Mouse (Mus musculus) retina, embryonic 14.5 days (tissue): ENCODE measurements around the gene Iqcf1.
A peak's percentile ranks its signal among the peaks of the same experiment; 100 is the strongest.

Experiments
- DNase-seq: peaks from one replicate; pipeline ENCODE4 v3.0.0-alpha.2; 2015; ENCODE audit warnings: low spot score

Gene Iqcf1

DNA sequence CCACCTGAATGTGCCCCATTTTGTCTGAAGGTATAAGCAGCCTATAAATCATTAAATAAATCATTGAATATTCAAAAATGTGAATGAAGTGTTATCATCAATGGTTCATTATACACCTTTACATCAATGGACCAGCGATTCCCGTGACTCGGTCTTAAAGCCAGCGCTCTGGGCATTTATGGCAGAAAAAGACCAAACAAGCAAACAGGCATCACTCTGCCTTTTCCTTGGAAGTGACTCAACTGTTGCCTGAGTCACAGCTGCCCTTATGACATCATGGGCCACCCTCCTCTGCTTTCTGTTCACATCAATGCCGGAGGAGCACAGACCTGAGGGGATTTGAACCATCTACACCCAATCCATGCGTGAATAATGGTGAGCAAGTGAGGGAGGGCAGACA is at the start of gene Iqcf1:
TSS of gene Iqcf1 (plus strand) at position 301 of the 400 bp plus-strand sequence.
- DNase-seq = no peak

DNA sequence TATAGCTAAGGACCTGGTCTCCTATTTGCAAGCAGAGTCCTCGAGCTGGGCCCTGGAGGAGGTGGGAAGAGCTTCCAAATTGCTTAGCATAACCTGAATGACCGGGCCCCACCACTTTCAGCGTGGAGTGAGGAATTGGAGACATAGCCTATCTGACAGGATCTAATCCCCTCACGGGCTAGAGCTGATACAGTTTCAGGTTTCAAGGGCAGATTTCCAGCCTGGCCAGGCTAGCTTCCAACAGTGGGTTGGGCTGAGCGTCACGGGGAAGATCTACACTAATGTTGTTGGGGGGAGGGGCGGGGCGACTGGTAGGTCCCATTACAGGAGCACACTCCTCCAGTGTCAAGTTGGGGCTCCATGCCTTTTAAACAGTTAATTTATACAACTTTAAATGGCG is 49.1 kb upstream of the Iqcf1 start:
- peak; percentile 37 for DNase-seq

DNA sequence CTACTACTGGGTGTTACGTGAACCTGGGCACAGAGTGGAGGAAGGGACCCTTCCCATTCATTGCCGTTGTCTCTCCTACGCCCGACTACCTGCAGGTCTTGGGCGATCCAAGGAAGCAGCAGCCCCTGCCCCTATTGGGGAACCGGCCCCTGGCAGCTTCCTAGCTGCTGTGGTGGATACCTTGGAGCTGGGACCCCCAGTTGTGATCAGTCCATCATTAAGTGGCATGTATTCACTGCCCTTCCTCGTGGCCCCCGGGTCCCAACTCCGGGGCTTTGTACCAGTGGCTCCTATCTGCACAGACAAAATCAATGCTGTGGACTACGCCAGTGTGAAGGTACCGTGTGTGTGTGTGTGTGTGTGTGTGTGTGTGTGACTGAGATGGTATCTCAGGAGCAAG is 48.5 kb upstream of the Iqcf1 start:
- no peak for DNase-seq

DNA sequence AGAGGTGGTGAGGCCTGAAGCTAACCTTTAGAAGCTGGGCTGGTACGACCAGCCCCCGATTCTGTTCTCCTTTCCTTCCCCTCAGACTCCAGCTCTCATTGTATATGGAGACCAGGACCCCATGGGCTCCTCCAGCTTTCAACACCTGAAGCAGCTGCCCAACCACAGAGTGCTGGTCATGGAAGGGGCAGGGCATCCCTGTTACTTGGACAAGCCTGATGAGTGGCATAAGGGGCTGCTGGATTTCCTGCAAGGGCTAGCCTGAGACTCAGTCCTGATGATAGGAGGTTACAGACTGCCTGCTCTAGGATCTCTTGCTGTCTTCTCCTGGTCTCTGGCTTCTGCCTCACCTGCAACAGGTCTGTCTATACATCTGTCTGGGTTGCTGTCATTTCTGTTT is 47.9 kb upstream of the Iqcf1 start:
- no peak for DNase-seq

DNA sequence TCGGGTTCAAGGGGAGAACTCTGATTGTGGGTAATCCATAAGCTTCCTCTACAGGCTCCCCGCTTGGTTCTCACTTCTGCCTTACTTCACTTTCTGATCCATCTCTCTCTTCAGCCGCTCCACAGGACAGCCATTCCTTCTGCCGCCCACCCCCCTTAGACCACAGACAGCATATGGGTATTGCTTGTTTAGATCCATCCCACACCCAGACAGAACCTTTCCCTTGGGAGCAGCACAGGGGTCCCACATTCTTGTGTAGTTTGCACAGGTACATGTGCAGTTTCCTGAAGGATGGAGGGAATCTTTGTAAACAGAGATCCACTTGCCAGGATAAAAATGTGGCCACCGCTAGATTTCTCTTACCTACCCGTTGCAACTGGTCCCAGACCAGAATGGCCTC is 47.4 kb upstream of the Iqcf1 start:
- no peak for DNase-seq

DNA sequence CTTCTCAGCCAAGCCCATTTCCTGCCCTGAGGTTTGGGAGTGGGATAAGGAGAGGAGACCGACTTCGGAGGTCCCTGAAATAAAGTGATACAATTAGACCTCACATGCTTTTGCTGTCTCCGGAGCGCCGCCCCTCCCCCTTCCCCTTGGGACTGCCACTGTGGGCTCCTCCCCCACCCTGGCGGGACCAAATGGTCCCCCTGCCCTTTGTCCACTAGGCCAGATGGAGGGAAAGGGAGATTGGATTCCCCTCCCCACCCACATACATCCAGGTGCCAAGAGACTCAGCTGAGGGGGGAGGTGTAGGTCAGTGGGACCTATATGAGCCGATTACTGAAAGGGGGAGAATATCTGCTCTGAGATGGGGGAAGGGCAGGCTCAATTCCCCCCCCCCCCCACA is 46.9 kb upstream of the Iqcf1 start:
- DNase-seq = peak; percentile 82

DNA sequence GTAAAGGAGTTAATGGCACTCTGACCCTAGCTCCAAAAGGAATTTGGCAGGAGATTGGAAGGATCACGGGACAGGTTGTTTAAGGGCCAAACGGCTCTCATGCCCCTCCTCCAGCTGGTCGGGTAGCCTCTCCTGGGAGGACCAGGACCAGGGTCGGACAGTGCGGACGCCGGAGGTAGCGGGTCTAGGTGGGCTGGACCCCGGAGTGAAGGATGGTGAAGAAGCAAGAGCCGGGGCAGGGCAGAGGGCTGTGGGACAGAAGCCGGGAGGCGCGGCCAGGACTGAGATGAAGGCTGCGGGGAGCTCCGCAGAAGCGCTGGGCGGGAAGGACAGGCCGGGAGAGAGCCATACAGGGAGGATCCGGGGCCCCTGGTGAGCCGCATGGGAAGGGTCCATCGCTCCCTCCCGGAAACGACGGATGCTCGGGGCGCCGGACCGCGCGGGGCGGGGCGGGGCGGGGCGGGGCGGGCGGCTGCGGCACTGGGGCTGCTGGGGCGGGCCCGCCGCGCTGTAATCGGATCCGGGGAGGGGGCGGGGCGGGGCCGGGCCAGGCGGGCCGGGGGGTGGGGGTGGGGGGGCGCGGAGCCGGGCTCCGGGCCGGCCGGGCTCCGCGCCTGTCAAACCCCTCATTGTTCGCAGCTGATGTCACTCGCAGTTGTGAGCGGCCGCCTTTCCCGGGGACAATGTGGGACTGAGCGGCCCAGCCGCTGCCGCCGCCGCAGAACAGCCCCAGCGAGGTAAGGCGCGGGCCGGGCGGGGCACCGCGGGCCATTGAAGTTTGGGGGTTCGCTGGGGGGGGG is 46.3 kb upstream of the Iqcf1 start, which contains the start of gene Pcbp4:
TSS of gene Pcbp4 (plus strand) at position 21 of the 800 bp plus-strand sequence.
- peak; percentile 82 for DNase-seq

DNA sequence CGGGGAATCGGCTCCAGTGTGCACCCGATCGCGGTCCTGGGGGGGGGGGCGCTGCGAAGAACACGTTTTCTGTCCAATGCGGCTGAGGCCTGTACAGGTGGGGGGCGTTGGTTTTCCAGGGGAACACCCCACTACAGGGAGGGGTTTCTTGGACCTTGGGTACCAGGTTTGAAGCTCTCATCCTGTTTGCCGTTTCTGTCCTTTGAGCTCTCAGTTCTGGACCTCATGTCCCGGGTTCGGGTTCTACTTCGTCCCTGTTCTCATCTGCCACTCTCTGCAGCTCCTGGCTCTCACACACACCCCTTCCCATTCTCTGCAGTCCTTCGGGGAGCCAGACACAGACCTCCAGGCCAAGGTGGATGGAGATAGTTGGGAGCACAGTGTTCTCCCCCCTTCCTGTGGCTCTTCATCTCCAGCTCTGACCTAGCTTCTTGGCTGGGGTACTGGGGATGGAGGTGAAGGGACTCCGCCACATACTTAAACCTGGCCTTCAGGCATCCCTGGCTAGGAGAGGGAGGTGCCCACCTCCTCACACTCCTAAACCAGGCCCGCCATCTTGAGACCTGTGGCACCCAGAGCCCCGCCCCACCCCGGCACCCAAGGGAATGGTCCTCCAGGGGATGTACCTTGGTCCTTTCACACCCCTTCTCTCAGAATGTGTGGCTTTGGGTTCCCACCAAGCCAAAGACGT is 45.6 kb upstream of the Iqcf1 start:
- no peak for DNase-seq

DNA sequence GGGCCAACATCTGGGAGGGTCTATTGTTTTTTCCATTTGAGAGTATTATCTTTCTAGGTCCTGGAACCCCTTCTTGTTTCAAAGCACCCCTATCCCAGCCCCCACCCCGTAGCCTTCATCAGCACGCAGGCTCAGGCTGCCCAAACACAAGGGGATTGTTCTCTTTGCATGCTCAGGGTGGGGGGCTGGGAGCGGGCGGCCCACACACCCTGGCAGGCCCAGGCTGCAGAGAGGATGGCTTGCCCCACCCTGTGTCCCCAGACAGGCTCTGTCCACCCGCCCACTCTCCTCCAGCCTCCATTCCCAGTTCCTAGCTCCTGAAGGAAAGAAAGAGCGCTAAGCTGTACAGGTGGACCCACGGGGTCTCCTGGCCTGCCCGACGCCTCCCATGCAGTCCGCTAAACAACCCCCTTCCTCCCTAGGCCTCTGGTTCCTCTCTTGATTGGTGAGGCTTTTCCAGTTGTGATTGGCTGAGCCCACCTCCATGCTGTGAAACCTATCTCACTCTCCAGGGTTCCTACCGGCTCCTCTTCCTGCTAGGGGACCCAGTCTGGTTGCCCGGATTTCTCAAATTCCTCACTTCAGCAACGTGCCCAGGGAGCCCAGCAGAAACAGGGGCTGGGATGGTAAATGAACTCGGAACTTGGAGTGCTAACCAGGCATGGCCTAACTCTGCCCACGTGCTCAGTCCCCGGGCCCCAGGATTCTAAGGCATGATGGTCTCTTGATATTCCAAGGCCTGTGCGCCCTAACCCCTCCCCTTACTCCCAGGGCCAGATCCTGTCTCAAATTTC is 44.7 kb upstream of the Iqcf1 start:
- peak; percentile 60 for DNase-seq

DNA sequence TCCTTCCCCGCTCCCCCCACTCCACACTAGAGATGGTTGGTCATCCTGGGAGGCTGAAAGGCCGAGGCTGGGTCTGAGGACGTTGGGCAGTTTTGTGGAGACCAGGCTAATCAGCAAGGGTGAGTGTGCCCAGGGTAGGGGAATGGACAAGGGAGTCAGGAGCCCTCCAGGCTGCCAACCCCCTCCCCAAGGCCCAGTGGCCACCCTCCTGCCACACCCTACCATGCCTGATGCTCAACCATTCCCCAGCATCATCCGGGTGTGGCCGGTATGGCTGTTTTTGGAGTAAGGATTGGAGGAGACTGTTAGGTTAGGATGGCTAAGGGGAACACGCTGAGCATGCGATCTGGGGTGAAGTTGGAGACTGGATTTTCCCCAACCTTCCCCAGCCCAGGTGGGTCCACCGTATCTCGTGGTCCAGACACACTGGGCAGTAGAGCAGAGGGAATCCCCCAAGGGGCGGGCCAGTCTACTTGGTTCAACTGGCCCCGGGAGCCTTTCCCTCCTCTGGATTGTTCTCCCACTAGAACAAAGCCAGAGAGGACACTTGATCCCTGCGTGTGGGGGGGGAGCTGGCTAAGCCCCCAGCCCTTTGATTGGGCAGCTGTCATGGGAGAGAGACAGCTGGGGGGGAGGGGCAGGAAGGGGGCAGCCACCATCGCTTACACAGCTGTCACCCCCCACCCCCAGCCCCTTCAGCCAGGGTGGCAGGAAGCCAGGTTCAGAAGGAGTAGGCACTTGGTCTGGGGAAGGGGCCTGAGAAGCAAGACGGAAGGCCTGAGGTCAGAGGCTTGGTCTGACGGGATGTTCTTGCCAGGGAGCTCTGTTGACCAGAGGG is 43.2 kb upstream of the Iqcf1 start:
- DNase-seq = peak; percentile 80

DNA sequence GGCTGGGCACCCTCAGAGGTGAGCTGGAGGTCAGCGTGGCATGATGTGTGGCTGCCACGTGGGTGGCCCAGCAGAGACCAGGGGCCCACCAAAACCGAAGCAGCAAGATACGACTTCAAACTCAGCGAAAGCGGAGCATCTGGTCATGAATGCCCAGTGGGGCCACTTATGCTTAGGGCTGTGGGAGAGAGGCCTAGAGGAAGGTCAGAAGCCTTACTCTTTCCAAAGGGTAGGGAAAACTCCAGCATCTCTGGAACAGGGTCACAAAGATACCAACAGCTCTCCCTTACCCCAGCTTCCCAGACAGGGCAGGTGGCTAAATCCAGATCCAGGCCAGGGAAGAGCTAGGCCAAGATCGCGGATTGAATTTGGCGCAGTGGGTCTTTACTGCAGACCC is 42.6 kb upstream of the Iqcf1 start:
- peak; percentile 76 for DNase-seq

DNA sequence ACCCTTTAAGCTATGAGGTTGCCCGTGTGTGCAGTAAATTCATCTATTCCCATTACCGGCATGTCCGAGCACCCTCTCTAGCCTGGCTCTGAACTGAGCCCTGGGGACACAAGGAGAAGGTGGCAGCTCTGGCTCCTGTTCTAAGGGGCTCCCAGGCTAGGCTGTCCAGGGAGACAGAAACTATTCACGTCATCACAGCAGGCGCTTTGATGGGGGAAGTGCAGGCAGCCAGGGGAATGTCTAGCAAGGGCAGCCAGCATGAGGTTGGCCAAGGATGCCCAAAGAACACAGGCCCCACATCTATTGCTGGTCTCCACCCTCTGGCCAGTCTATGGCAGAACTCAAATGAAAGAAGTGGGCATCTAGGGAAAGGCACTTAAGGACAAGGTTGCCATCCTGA is 41.8 kb upstream of the Iqcf1 start:
- no peak for DNase-seq

DNA sequence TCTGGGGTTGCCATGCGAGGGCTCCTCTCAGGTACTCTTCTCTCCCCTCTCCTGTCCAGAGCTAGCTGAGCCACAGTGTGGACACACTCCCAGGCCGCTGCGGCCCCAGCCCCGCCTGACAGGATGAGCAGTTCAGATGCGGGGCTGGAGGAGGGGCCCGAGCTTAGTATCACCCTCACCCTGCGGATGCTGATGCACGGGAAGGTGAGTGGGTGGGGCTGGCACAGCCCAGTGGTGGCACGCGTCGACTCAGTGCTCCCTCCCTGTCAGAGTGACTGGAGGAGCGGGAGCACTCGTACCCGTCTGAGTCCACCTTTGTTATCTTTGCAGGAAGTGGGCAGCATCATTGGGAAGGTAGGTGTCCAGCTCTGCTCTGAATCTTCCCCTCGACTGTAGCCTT is 39.8 kb upstream of the Iqcf1 start:
- DNase-seq = no peak

DNA sequence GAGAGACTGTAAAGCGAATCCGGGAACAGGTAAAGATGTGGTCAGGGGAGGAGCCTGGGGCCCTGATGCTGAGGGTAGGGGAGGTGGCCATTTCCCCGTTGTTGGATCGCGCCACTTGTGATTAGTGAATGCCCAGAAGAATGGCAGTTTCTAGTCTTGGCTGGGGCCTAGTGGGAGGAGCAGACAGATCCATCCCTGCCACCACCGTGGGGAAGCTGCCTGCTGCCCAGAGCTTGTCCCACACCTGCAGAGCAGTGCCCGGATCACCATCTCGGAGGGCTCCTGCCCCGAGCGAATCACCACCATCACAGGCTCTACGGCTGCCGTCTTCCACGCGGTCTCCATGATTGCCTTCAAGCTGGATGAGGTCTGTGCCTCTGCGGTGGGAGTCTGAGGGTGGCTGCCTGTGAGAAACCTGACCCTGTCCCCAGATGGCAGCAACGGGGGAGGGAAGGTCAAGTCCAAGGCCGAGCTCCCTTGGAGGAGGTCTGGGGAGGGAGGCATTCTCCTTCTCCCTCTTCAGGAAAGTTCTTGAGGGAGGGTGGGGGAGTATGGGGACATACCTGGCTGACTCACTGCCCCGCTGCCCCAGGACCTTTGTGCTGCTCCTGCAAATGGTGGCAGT is 39.3 kb upstream of the Iqcf1 start:
- DNase-seq = no peak

DNA sequence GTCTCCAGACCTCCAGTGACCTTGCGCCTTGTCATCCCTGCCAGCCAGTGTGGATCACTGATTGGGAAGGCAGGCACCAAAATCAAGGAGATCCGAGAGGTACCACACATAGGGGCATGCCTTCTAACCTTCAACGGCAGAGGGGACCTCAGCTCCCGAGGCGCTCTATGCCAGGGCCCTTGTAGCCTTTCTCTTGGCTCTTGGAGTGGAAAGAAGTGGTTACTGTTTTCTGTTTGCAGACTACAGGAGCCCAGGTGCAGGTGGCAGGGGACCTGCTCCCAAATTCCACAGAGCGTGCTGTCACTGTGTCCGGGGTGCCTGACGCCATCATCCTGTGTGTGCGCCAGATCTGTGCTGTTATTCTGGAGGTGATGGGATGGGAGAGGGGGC is 38.7 kb upstream of the Iqcf1 start:
- DNase-seq = no peak

DNA sequence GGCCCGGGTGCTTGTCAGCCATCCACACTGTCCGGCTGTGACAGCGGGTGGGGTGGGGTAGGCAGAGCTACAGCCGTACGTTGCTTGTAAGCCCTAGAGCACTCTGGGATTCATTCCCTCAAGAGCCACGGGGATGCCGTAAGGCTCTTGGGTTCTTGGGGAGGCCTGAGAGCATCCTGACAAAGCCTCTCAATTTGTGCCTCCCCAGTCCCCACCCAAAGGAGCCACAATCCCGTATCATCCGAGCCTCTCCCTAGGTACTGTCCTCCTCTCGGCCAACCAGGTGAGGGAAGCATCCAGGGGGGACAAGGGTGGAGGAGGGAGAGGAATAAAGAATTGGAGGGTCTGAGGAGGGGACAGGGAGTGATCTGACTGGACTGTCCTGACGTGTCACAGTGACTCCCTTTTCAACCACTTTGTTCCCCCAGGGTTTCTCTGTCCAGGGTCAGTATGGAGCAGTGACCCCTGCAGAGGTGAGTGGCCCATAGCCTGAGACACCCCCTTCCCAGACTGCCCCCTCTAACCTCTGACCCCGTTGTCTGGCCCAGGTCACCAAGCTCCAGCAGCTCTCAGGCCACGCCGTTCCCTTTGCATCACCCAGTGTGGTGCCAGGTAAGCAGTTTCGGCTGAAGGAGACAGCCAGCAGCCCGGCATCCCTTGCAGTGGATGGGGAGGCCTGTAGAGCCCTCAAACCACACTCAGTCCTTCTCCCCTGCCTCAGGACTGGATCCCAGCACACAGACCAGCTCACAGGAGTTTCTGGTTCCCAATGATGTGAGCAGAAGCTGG is 37.9 kb upstream of the Iqcf1 start:
- DNase-seq = no peak

DNA sequence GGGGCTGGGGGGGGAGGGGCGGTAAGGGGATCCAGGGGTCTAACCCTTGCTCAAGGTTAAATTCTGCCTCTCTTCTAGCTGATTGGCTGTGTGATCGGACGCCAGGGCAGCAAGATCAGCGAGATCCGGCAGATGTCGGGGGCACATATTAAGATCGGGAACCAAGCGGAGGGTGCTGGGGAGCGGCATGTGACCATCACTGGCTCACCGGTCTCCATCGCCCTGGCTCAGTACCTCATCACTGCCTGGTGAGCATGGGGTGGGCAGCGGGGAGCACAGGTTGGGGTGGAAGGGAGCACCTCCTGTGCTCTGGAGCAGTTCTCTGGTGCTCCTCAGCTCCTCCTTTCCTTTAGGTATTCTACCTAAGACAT is 37.4 kb upstream of the Iqcf1 start:
- DNase-seq = no peak

DNA sequence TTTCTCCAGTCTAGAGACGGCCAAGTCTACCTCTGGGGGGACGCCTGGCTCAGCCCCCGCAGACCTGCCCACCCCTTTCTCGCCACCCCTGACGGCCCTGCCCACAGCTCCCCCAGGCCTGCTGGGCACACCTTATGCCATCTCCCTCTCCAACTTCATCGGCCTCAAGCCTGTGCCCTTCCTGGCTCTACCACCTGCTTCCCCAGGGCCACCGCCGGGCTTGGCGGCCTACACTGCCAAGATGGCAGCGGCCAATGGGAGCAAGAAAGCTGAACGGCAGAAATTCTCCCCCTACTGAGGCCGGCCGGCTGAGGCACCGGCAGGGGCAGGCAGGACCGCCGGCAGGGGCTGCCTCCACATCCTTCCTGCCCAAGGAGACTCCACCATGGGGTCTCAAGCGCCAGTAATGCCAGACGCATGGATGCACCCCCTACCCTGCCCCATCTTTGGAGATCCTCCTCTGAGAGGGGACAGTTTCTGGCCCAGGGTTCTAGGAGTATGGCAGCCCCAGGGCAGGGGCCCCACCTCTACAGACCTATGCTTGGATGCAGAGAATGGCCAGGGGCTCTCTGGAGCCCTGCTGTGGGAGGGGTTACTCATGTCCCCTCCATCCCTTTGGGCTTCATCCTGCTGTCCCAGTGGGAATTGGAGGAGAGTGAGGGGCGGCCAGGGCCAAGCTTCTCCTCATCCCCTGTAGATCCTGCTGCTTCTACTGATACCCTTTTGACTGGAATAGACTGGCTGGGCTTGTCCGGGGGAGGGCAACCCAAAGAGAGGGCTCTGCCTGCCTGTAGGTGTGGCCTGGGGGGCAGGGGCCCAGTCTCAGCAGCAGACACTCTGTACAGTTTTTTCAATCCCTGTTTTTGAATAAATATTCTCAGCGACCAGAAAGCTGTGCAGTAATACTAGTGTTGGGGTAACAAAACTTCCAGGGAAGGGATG is 36.4 kb upstream of the Iqcf1 start:
- DNase-seq = no peak

DNA sequence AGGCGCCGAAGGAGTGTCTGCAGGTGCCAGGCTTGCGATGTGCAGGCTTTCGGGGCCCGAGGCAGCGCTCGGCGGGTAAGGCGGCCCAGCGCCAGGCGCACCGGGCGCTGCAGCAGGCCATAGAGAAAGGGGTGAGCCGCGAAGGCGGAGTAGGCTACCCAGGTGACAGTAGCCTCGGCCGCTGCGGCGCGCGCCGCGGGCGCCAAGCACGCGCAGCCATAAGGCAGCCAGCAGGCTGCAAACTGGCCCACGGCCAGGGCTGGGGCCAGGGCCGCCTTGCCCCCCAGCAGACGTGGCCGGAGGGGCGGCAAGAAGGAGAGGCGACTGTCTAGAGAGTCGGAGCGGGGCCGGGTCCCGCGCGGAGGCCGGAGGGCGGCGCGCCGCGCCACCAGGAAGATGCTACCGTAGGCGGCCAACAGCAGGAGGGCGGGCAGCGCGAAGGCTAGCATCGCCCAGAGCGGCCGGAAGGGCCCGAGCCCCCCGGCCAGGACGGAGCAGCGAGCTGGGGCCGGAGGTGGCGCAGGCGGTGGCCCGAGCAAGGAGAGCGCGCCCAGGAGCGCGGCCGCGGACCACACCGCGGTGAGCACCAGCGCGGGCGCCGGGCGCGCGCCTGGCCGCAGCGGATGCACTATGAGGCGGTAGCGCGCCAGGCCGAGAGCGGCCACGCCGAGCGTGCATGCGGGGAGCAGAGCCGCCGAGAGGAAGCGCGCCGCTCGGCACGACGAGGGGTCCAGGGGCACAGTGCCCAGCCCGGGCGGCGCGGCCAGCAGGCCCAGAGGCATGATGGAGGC is 34.8 kb upstream of the Iqcf1 start:
- DNase-seq = peak; percentile 77
